Mouse (Mus musculus): ENCODE data around the gene Abcg1. TPM values are rescaled to one million over a fixed set of nuclear protein-coding genes. Genes with fewer than 3 reads are reported as not detected.

Gene Abcg1
- total and polyA plus RNA-seq, 2 experiments from 2014 or later, result 9.6 to 11.3 TPM

DNA sequence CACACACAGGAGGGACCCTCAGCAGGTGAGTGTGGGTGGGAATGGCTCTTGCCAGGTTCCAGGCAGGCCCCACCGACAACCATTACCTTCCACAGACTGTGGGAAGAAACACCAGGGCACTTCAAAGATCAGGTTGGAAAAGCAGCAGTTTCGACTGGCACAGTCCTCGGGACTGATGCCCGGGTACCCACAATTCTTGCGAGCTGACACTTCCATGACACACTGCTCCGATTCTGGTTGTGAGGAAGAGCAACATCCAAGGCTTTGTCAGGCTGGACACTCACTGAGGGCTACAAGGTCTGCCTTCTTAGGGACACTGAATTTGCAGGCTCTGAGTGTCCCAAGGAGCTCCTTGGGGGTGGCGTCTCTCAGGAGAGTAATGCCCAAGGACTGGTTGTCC, 84.6 kb downstream of the Abcg1 start:
- WGBS, result 87% methylated on average over 7 of the region's 7 CpGs
- H3K9ac ChIP-seq (replicated peaks; ENCODE audit: low read depth, low read length), result no peak overlapping the region
- H3K27ac ChIP-seq (ENCODE audit: low read depth), result no peak overlapping the region
- H3K4me3 ChIP-seq (ENCODE audit: low read depth, low read length), result no peak overlapping the region
- no peaks in the 10 kb centered on the region for H3K27me3 ChIP-seq (ENCODE audit: control insufficient read depth, insufficient read depth, low read length)
- no peaks in the 10 kb centered on the region for H3K9me3 ChIP-seq (replicated peaks; ENCODE audit: control insufficient read depth, low read length)
- H3K36me3 ChIP-seq (replicated peaks; ENCODE audit: control insufficient read depth, insufficient read depth, low read length), result no peaks in the 10 kb centered on the region
- H3K4me2 ChIP-seq (ENCODE audit: low read depth, low read length), result no peak overlapping the region
- TF ChIP-seq EP300 (IDR thresholded peaks at IDR 0.05; ENCODE audit: low read depth) (no peak), CTCF (IDR thresholded peaks at IDR 0.05; ENCODE audit: low read depth) (no peak)
- H3K4me1 ChIP-seq (ENCODE audit: control insufficient read depth, insufficient read depth), result no peaks in the 10 kb centered on the region
- DNase-seq (ENCODE audit: low spot score) (no peak), ATAC-seq (ENCODE audit: insufficient read depth, low read depth) (no peak)

DNA sequence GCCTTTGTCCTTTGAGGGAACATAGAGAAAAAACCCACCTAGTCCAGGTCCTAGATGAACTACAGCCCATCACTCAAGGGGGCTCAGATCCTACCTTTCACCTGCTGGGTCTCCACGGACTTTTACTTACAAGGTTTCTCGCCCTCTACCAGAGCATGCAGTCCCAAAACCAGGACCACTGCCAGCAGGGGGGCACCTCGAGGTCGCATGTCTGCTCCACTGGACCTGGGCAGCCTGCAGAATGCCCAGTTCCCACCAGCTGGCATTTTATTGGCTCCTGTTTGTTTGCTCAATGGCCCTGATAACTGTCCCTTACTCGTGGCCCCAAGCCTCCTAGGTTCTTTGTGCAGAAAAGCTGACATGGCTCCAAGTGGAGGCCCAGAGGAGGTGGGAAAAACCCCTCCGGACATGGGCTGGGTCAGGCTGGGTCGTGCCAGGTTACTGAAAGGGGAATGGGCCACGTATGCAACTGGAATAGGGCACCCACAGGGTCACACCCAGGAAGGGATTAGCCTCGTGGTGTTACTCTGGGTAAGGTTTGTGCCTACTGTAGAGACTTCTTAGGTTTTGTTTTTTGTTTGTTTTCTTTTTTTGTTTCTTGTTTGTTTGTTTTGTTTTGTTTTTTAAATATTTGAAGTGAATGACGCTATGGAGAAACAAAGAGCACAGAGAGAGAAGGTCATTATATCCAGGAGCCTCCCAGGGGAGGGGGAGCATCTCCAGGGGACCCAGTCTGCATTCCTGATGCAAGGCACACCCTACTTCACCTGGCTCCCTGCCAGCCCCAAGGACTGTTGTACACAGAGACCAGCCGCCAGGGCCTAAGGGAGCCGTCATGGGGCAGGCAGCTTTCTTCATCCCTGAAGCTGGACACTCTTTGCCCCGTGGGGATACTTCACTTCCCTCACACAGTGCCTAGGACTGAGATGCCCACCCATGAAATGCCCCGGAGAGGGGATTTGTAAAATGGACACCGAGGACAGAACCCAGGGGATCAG, 86.9 kb downstream of the Abcg1 start, which contains the start of gene Tff2:
Gene Tff2, minus strand, starts transcription at position 243 of the 998 bp plus-strand sequence.
- Histone ChIP-seq H3K4me3 (ENCODE audit: low read depth, low read length) (no peak within 1 kb of the TSS), H3K4me1 (ENCODE audit: control insufficient read depth, insufficient read depth) (no peaks in the 10 kb centered on the region), H3K9ac (replicated peaks; ENCODE audit: low read depth, low read length) (no peak within 1 kb of the TSS), H3K9me3 (replicated peaks; ENCODE audit: control insufficient read depth, low read length) (no peaks in the 10 kb centered on the region), H3K27ac (ENCODE audit: low read depth) (no peak within 1 kb of the TSS), H3K27me3 (ENCODE audit: control insufficient read depth, insufficient read depth, low read length) (no peaks in the 10 kb centered on the region), H3K36me3 (replicated peaks; ENCODE audit: control insufficient read depth, insufficient read depth, low read length) (no peaks in the 10 kb centered on the region), H3K4me2 (ENCODE audit: low read depth, low read length) (no peak within 1 kb of the TSS)
- TF ChIP-seq CTCF (IDR thresholded peaks at IDR 0.05; ENCODE audit: low read depth) (no peak), EP300 (IDR thresholded peaks at IDR 0.05; ENCODE audit: low read depth) (no peak)
- ATAC-seq (ENCODE audit: insufficient read depth, low read depth), result no peak
- WGBS, result 56% methylated on average over 15 of the region's 15 CpGs
- DNase-seq (ENCODE audit: low spot score), result no peak

DNA sequence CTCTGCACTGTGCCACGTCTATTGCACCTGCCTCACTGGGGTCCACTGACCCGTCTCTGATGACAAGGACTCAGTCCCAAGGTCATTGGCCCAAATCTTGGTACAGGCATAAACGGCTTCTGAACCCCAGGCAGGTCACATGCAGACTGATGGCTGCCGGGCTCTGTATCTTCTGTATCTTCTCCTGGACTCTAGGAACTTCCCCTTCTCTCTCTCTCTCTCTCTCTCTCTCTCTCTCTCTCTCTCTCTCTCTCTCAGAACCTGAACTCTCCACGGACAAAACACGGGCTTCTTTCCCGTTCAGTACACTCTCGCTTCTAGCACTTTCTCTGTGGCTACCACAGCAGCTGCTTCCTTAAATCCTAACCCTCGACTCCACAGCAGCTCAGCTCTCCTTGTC, 88.5 kb downstream of the Abcg1 start:
- Histone ChIP-seq H3K27me3 (ENCODE audit: control insufficient read depth, insufficient read depth, low read length) (no peaks in the 10 kb centered on the region), H3K4me3 (ENCODE audit: low read depth, low read length) (no peak overlapping the region), H3K4me1 (ENCODE audit: control insufficient read depth, insufficient read depth) (no peaks in the 10 kb centered on the region), H3K9me3 (replicated peaks; ENCODE audit: control insufficient read depth, low read length) (no peaks in the 10 kb centered on the region), H3K9ac (replicated peaks; ENCODE audit: low read depth, low read length) (no peak overlapping the region), H3K27ac (ENCODE audit: low read depth) (no peak overlapping the region), H3K4me2 (ENCODE audit: low read depth, low read length) (no peak overlapping the region), H3K36me3 (replicated peaks; ENCODE audit: control insufficient read depth, insufficient read depth, low read length) (no peaks in the 10 kb centered on the region)
- no peak for TF ChIP-seq EP300 (IDR thresholded peaks at IDR 0.05; ENCODE audit: low read depth)
- no peak for TF ChIP-seq CTCF (IDR thresholded peaks at IDR 0.05; ENCODE audit: low read depth)
- DNase-seq (ENCODE audit: low spot score) (no peak), ATAC-seq (ENCODE audit: insufficient read depth, low read depth) (no peak)
- 71% methylated on average over 9 of the region's 9 CpGs for WGBS

DNA sequence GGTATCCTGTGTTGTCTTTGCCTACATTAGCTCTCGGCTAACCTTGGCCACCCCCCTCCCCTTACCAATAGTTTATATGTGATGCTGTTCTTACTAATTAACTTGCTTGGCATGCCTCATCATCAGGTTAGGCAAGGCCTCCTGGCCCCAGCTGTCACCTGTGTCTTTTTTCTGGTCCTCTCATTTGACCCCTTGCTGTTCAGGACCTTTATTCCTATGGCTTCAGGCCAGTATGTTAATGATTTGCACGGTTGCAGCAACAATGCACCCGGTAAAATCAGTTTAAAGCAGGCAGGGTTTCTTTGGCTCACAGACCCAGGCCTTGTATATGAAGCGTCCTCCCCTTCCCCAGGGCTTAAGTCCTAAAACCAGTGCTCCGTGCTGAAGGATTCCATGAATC, 95.0 kb downstream of the Abcg1 start:
- Histone ChIP-seq H3K9ac (replicated peaks; ENCODE audit: low read depth, low read length) (no peak overlapping the region), H3K4me2 (ENCODE audit: low read depth, low read length) (no peak overlapping the region), H3K4me1 (ENCODE audit: control insufficient read depth, insufficient read depth) (no peaks in the 10 kb centered on the region), H3K9me3 (replicated peaks; ENCODE audit: control insufficient read depth, low read length) (no peaks in the 10 kb centered on the region), H3K27ac (ENCODE audit: low read depth) (no peak overlapping the region), H3K27me3 (ENCODE audit: control insufficient read depth, insufficient read depth, low read length) (no peaks in the 10 kb centered on the region), H3K4me3 (ENCODE audit: low read depth, low read length) (no peak overlapping the region), H3K36me3 (replicated peaks; ENCODE audit: control insufficient read depth, insufficient read depth, low read length) (no peaks in the 10 kb centered on the region)
- ATAC-seq (ENCODE audit: insufficient read depth, low read depth) (no peak), DNase-seq (ENCODE audit: low spot score) (no peak)
- 67% methylated on average over 5 of the region's 5 CpGs for WGBS
- no peak for TF ChIP-seq CTCF (IDR thresholded peaks at IDR 0.05; ENCODE audit: low read depth)
- no peak for TF ChIP-seq EP300 (IDR thresholded peaks at IDR 0.05; ENCODE audit: low read depth)

DNA sequence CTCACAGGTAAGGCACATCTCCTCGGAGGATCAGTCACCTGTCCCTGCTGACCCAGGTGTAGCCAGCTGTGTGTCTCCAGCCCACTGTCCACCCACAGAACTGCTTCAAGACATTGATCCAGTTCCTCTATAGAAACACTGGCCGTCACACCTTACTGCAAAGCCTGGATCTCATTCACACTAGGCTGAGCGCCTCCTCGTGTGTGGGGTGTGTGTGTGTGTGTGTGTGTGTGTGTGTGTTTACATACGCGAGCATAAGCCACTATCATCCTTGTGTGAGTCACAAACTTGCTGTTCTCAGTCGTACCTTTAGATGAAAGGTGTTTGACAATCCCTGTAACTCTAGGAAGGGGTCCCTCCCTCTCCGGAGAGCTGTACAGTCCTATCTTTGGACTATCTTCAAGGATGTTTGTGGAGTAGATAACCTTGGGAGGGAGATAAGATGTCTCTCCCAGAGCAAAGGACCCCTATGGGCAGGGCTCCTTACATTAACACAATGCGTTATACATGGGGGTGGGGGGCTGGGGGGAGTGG, 95.6 kb downstream of the Abcg1 start:
- Histone ChIP-seq H3K36me3 (replicated peaks; ENCODE audit: control insufficient read depth, insufficient read depth, low read length) (no peaks in the 10 kb centered on the region), H3K4me2 (ENCODE audit: low read depth, low read length) (no peak overlapping the region), H3K4me1 (ENCODE audit: control insufficient read depth, insufficient read depth) (no peaks in the 10 kb centered on the region), H3K4me3 (ENCODE audit: low read depth, low read length) (no peak overlapping the region), H3K9me3 (replicated peaks; ENCODE audit: control insufficient read depth, low read length) (no peaks in the 10 kb centered on the region), H3K27me3 (ENCODE audit: control insufficient read depth, insufficient read depth, low read length) (no peaks in the 10 kb centered on the region), H3K9ac (replicated peaks; ENCODE audit: low read depth, low read length) (no peak overlapping the region), H3K27ac (ENCODE audit: low read depth) (no peak overlapping the region)
- DNase-seq (ENCODE audit: low spot score), result no peak
- TF ChIP-seq CTCF (IDR thresholded peaks at IDR 0.05; ENCODE audit: low read depth) (no peak), EP300 (IDR thresholded peaks at IDR 0.05; ENCODE audit: low read depth) (no peak)
- WGBS, result 63% methylated on average over 9 of the region's 9 CpGs
- no peak for ATAC-seq (ENCODE audit: insufficient read depth, low read depth)

Data from heart, postnatal 0 days (tissue).